Mouse (Mus musculus) olfactory bulb, adult 2 months (tissue): ENCODE data around the gene Tmem262.

Experiments used
- CTCF ChIP-seq: fragments of 200-500 bp; IDR thresholded peaks from 2 replicates; pipeline ENCODE4 v1.5.1; 2012; ENCODE audit warnings: low read depth, mild to moderate bottlenecking, low read length, moderate library complexity; ENCODE audit not compliant: insufficient read depth
- POLR2A ChIP-seq: fragments of 200-500 bp; IDR thresholded peaks from 2 replicates; pipeline ENCODE4 v1.6.1; 2012; ENCODE audit warnings: mild to moderate bottlenecking, low read depth, low read length, moderate library complexity; ENCODE audit not compliant: insufficient read depth

DNA sequence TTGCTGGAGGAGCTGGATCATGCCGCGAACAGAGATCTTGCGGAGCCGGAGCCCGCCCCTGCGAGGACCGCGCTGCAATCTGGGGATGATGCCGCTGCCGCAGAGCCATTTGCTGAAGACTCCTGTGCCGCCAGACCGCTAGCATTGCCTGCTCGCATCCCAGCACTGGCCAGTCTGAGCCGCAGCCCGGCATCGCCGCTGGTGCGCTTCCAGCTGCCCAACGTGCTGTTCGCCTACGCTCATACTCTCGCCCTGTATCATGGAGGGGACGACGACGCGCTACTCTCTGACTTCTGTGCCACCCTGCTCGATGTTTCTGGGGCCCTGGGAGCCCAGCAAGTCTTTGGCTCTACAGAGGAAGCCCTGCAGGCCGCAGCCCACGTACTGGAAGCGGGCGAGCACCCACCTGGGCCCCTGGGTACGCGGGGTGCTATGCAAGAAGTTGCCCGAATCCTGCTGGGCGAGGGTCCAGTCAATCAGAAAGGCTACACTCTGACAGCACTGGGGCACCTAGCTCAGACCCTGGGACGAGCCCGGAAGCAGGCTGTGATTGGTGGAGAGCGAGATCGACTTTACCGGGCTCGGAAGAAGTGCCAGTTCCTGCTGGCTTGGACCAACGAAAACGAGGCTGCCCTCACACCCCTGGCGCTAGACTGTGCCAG, 18.1 kb upstream of the Tmem262 start:
- TF ChIP-seq CTCF, result no peak
- no peak for TF ChIP-seq POLR2A
